Mouse (Mus musculus): ENCODE measurements around the gene Ghrhr.

Gene Ghrhr

GRCm38 (mm10) chr6:55396176-55396575 lies 20.1 kb downstream of the Ghrhr start:
- no peak for DNase-seq (ENCODE audit: low spot score)

DNA sequence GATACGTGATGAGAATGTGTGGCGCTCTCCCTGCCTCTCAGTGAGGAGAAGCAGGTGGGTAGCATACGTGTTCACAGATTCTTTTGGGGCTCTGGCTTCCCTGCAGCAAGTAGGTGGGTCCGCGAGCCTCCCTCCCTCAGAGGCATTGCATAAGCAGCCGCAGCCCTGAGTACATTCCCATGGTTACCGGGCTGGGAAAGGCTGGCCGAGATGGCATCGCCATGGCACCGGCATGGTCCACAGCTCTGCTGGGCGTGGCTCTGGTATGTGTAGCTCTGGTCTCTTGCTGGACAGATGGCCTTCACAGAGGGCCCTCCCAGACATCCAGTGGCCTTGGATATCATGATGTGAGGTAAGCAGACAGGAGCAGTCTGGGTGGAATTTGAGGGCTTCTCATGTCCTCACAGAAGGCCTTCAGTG lies 20.5 kb downstream of the Ghrhr start:
- peak; percentile 60 for DNase-seq (ENCODE audit: low spot score)

GRCm38 (mm10) chr6:55398869-55399628 lies 23.0 kb downstream of the Ghrhr start:
- DNase-seq (ENCODE audit: low spot score) = no peak

- peak; percentile 67 for DNase-seq (ENCODE audit: low spot score)
Measured at GRCm38 (mm10) chr6:55399910-55400309, 23.8 kb downstream of the Ghrhr start.

DNA sequence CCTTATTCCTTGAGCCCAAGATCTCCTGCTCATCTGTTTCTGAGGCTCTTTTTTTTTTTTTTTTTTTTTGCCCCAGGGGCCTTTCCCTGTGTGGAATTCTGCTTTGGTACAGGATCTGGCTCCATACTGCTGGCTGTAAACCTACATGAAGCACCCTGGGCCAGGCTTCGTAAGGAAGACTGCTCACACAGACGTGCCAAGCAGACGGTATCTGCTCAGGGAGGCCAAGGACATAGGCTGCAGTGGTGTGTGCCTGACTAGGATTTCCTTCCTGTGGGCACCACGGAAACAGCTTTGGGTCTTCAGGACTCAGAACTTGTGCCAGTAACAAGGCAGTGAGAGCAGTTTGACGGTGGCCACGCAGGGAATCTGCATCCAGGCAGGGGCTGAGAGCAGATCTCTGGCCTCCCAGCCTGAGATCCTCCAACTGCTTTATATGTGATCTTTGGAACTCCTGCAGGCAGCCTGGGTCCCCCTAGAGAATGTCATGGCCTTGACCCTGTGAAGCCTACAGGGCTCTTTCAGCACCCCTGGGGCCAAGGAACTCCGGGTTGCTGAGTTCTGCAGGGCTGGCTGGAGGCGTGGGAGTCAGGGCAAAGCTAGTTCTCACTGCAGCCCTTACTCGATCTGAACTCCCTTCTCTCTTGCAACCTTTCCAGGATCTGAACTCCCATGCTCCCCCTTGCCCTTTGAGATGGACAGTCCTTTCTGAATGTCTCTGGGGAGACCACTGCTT lies 26.1 kb downstream of the Ghrhr start:
- DNase-seq (ENCODE audit: low spot score) = peak; percentile 63

DNA sequence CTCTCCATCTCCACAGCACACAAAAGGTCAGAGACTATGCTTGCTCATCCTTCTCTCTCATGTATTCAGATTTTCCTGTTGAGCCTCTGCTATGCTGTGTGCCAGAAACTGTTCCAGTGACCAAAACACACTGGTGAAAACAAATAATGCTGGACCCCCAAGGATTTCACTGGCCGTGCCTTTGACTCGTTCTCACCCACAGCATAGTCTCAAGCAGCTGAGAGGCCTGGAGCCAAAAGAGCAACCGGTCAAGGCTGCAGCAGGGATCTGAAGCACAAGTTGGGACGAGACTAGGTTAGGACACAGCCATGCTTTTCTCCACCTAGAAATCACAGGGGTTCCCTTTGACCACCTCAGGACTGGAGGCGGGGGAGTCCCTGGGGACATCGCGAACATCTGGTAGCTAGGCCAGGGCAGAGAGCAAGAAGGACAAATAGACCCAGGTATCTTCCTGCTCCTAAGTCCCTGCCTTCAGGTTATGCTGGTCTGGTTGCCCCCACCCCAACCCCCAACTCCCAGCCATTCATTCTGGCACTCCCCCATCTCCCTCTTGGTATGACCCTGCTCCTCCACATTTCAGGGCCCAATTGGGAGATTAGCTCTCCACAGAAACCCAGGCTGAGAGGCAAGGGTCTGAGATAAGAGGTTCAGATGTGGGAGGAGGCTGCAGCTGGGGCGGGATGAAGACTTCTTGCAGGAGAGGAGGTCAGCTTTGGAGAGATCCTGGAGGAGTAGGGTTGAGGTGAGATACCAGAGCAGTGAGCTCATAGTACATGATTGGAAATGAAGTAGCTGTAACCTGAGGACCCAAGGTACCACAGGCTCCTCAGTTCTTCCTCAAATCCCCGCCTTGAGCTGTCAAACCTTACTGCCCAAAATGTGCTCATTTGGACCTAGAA lies 27.6 kb downstream of the Ghrhr start:
- no peak for DNase-seq (ENCODE audit: low spot score)

GRCm38 (mm10) chr6:55404421-55404990 lies 28.4 kb downstream of the Ghrhr start:
- no peak for DNase-seq (ENCODE audit: low spot score)

DNA sequence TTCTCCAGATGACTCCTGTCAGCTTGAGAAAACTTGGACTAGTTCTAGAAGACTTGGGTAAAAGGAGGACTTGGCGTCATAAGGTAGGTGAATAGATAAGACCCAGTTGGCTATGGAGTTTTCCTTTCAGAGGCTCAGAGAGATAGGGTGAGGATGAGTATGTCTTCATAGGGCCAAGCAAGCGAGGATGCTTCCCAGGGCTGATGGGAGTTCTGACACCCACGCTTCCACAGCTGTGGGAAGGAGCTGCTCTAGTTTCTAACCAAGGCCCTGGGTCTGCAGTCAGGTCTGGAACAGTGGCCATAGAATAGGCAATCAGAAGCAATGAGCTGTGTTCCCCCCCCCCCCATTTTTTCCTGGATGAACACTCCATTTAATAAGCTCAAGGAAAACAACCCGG lies 31.2 kb downstream of the Ghrhr start:
- DNase-seq (ENCODE audit: low spot score) = no peak

DNA sequence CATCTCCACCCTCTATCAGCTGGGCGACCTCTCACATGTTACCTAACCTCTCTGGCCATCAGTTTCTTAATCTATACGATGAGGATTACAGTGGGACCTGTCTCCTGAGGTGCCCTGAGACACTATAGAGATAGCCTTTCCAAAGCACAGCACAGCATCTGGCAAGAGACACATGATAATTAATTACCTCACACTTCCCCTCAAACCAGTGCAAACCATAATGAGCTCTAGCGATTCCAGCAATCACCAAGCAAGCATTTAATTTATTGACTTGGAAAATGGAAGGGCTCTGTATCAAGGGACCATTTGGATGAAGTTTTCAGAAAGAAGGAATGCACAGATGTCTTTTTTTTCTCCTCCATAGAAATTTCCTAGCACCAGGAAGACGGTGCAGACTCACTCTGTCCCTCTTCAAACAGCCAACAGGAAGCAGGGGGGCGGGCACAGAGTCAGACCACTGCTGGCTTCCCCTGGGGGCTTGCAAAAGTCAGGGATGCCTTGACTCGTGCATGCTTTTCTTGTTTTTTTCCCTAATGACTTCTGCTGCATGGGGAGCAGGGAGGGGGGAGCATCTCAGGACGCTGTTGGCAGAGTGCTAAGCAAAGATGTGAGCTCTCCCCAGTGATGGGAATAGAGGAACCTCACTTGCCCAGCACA lies 34.2 kb downstream of the Ghrhr start:
- DNase-seq (ENCODE audit: low spot score) = no peak

DNA sequence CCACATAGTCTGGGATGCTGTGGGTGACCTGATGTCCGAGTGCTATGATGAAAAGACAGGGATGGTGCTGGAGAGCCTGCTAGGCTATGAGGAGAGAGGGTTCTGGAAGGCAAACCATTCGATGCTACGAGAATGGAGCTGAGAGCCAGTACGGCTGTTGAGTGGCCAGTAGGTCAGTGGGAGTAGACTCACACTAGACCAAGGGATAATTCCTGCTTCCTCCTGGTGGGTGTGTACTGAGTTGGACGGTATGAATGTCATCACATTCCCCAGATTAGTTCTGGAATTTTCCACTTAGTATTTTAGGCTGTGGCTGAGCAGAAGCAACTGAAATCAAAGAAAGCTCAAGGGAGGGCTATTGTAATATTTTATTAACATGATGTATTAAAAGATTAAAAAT lies 34.9 kb downstream of the Ghrhr start:
- DNase-seq (ENCODE audit: low spot score) = no peak

GRCm38 (mm10) chr6:55416202-55416601 lies 40.1 kb downstream of the Ghrhr start:
- DNase-seq (ENCODE audit: low spot score) = no peak

DNA sequence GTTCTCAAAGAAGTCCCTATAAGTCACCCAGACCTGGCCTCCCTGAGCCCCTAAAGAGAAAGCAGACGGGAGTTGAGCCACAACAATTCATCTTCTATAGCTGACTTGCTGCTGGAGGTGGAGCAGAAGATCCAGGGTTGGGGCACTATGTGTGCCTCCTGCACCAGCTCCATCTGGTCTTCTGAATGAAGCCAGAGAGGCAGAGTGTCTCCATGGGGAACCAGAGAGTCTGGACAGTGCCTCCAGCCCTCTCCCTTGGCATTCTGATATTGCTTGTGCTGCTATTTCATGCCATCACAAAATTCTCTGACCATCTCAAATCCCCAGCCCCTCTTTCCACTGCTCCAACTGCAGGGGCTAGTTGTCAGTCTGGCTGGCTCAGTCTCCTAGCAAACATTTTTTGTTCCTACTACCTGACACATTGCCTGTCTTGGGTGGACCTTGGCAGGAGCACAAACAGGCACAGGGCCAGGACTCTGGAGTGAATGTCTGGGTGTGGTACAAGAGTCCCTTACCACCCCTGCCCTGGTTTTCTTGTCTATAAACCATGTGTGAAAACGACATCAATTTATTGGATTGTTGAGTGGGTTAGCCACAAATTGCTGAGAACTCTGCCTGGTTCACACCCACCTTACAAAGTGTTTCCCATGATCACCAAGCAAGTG lies 42.8 kb downstream of the Ghrhr start:
- no peak for DNase-seq (ENCODE audit: low spot score)

DNA sequence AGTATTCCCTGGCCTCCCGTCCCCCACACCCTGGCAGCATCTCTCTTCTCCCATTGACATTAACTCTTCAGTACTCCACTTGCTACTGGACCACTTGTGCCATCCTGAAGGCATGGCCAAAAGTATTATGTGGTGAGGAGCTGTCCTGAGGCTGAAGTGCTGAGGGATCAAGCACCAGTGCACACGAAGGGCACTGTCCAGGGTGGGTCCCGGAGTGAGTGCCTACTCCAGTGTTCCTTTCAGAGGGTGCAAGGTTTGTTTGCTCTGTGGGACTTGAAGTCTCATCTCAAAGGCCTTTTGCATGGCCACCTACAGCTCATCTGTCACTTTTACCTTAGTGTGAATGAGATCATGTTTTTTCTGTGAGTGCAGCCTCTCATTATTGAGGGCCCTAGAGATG lies 44.3 kb downstream of the Ghrhr start:
- no peak for DNase-seq (ENCODE audit: low spot score)

DNA sequence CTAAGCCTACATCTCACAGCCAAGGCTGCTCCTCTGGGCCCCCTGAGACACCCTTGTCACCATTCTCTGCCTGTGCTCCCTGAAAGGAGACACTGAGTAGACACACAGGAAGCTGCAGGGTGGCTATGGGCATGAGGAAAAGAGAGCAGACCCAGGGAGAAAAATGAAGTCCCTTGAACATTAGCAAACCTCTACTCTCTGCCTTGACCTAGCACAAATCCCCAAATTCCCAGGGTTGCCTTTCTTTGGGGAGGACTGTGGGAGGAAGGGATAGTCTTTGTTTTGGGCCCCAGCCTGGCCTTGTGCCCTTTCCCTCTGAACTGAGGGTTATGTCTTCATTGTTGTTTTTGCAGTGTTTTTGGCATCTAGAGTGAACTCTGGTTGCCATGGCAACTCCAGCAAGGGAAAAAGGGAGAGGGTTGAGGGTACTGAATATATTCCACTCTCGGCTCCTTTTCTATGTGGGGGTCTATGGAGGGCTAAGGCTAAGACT lies 44.8 kb downstream of the Ghrhr start:
- no peak for DNase-seq (ENCODE audit: low spot score)

DNA sequence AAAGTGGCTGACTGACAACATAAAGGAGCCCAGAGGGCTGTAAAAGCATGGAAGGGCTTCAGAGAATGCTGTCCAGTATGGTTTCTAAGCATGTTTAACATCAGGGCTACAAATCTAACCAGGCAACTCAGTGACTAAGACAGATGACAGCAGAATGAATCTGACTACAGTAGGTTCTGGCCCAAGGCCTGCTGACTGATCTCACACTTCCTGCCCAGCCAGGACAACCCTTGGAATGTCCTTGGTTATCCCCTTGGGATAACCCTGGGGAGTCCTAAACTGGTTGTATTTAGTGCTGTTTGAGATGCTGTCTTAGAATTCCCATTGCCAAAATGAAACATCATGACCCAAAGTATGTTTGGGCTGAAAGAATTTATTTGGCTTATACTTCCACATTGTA lies 56.0 kb downstream of the Ghrhr start:
- DNase-seq (ENCODE audit: low spot score) = no peak

- no peak for DNase-seq (ENCODE audit: low spot score)
Measured at GRCm38 (mm10) chr6:55434360-55434759, 58.3 kb downstream of the Ghrhr start.

DNA sequence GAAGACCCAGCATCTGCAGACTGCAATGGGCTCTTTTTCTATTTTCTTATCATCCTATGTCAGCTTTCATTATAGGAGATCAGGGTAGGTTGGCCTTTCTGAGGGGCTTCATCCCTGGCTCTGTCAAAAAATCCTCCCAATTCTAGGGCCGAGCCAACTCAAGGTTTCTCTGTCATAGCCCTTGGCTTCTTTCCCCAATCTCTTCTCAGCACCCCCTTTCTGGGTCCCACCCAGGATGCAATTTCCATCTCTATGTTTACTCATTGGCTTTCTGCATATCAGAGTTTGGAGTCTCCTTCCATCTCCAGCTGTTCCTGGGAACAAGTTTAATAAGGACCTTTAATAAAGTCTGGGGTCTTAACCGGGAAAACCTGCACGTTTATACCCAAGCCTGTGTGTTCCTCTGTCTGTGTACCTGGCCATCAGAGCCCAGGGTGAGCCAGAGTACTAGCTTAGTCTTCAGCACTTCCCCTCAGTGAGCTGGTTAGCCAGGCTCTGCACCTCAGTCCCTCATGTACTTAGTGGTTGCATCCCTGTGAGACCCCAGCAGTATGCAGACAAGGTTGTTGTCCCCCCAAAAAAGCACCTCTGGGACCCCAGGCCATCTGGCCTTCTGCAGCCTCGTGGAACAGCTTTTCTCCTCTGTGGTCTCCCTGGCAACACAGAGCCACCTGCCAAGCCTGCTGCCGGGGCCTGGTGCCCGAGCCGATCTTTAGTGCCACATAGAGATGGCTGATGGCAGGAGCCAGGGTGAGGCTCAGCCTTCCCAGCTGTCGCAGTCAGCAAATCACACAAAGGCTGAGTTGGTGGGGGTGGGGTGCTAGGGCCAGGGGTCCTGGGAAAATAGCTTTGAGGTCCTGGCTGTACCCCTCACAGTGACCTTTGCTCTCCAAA lies 59.4 kb downstream of the Ghrhr start:
- no peak for DNase-seq (ENCODE audit: low spot score)

DNA sequence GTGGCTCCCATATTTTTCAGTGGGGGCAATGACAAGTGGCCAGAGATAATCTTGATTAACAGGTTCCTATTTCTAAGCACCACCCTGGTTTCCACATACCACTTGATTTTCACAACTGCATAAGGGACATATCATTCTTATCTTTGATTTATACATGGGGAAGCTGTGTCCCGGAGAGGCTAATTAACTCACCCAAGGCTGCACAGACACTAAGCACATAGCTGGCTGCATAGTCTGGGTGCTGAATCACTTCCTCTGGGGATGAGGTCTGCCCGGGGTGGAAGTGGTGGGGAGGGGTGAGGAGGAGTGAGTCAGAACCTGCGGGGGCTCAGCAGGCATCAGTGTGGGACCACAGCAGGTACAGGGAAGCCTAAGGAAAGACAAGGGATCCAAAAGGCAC lies 61.8 kb downstream of the Ghrhr start:
- no peak for DNase-seq (ENCODE audit: low spot score)

All from testis, postnatal 10 days (tissue).